In the genomic region with DNA sequence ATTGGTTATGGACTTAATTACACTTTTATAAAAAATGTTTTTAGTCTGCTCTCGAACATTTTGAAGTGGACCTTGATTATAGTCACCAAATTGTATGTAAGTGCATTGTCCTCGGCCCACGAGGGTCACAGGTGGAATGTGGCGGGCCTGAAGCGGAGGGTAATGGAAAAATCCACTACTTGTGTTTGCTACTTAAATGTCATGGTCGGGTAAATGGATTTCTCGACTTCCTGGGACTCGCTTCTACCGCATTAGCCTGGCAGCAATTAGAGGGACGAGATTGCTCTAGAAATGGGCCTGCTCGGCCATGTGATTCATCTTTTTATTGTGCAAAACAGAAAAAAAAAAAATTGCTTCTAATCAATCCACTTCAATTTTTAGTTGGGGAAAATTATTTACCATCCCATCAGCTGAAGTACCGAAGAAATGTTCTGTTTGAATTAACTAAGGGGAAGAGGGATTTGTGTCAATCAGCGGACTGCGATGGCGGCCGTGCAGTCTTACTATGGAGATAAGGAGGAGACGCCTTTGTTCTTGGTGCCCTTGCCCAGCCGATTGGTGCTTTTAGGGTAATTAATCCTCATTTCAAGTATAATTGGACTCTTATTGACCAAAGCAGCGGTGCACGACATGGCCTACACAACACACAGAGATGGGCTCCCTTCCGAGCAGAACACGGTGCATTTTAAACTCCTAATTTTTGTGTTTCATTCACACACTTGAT, we compare ENCODE assay signal across 26 mouse cellular contexts. TPM values are rescaled to one million over a fixed set of nuclear protein-coding genes. Genes with fewer than 3 reads are reported as not detected.
DNase-seq lines count a peak whose midpoint lies in the region; ATAC-seq and TF ChIP-seq lines count a peak whose summit lies in the region.
"Had no signal": no experiment of that assay in that cellular context is flagged by ENCODE, and none has a peak within 500 bp of the region (broad histone marks: within the 10 kb centered on the region; RNA-seq: fewer than 3 reads in every experiment).

No protein-coding gene starts in this region.

- no peak overlapping the region for H3K27ac ChIP-seq in forebrain, embryonic 11.5 days (ENCODE audit: low read depth, low read length)
- H3K27ac ChIP-seq in forebrain, postnatal 0 days (ENCODE audit: low read depth, low read length): no peak overlapping the region
- no peak overlapping the region for H3K27ac ChIP-seq in forebrain, embryonic 15.5 days (replicated peaks)
- H3K27ac ChIP-seq: embryonic facial prominence, embryonic 10.5 days; embryonic facial prominence, embryonic 15.5 days; gastrocnemius, adult 2 months; left cerebral cortex, adult 2 months; limb, embryonic 13.5 days; lung, embryonic 15.5 days; neural tube, embryonic 13.5 days had no signal

- H3K9ac ChIP-seq in forebrain, embryonic 11.5 days (ENCODE audit: low read length): no peak overlapping the region
- H3K9ac ChIP-seq in forebrain, postnatal 0 days: no peak overlapping the region
- H3K9ac ChIP-seq in forebrain, embryonic 15.5 days (replicated peaks): 0 out of 2 replicates have a peak overlapping the region, but pooled peaks have one; percentile 11
- H3K9ac ChIP-seq: embryonic facial prominence, embryonic 15.5 days; limb, embryonic 13.5 days; lung, embryonic 15.5 days; neural tube, embryonic 13.5 days had no signal

- no peak for TF ChIP-seq CTCF in forebrain, postnatal 0 days (IDR thresholded peaks at IDR 0.05; ENCODE audit: low read depth)
- TF ChIP-seq CTCF in brain, embryonic 14.5 days (IDR thresholded peaks at IDR 0.05; ENCODE audit: borderline replicate concordance, extremely low read depth, insufficient read depth, insufficient read length): no peak

- peaks cover 8% of the 10 kb centered on the region; the same call in 1 of the 2 replicates for H3K4me1 ChIP-seq in forebrain, embryonic 11.5 days (replicated peaks; ENCODE audit: control insufficient read depth, insufficient read depth, low read length)
- H3K4me1 ChIP-seq in forebrain, postnatal 0 days (ENCODE audit: insufficient read depth): no peaks in the 10 kb centered on the region
- H3K4me1 ChIP-seq in forebrain, embryonic 15.5 days: peaks cover 17% of the 10 kb centered on the region

- peak overlapping the region; percentile 8; the same call in 1 of the 2 replicates for H3K4me2 ChIP-seq in forebrain, embryonic 11.5 days (ENCODE audit: low read depth, low read length, severe bottlenecking)
- no peak overlapping the region for H3K4me2 ChIP-seq in forebrain, postnatal 0 days (ENCODE audit: low read depth)
- 0 out of 2 replicates have a peak overlapping the region, but pooled peaks have one; percentile 3 for H3K4me2 ChIP-seq in forebrain, embryonic 15.5 days (replicated peaks)
- H3K4me2 ChIP-seq: embryonic facial prominence, embryonic 15.5 days; limb, embryonic 13.5 days; liver, embryonic 11.5 days; lung, embryonic 15.5 days; neural tube, embryonic 13.5 days had no signal

- H3K36me3 ChIP-seq in forebrain, embryonic 11.5 days (ENCODE audit: control insufficient read depth, insufficient read depth, low read length): no peaks in the 10 kb centered on the region
- no peaks in the 10 kb centered on the region for H3K36me3 ChIP-seq in forebrain, postnatal 0 days (ENCODE audit: insufficient read depth)
- H3K36me3 ChIP-seq in forebrain, embryonic 15.5 days: no peaks in the 10 kb centered on the region
- H3K36me3 ChIP-seq: embryonic facial prominence, embryonic 10.5 days; embryonic facial prominence, embryonic 15.5 days; G1E; limb, embryonic 13.5 days; lung, embryonic 15.5 days; neural tube, embryonic 13.5 days had no signal

- DNase-seq in adrenal gland, adult 2 months: peak; percentile 43
- no peak for DNase-seq in adrenal gland, adult 18-20 months (ENCODE audit: low spot score in 2 of 2)
- DNase-seq in forebrain, embryonic 11.5 days (ENCODE audit: low spot score): peak; percentile 63
- no peak for DNase-seq in forebrain, postnatal 0 days
- peak; percentile 73 for DNase-seq in brain, embryonic 14.5 days (ENCODE audit: low read depth)
- DNase-seq in layer of hippocampus, adult 9-11 months: no peak
- DNase-seq in kidney, postnatal 36 days: no peak
- DNase-seq: cerebellum, adult 11 months; cerebellum, adult 9-10 months; cerebellum, postnatal 36 days; gastrocnemius, adult 2 months; heart, postnatal 14 days; kidney, postnatal 14 days; right cerebral cortex, postnatal 4 days; thymus, adult 2 months; thymus, postnatal 36 days had no signal

- no peaks in the 10 kb centered on the region for H3K9me3 ChIP-seq in forebrain, embryonic 11.5 days (ENCODE audit: control insufficient read depth, low read length)
- H3K9me3 ChIP-seq in forebrain, postnatal 0 days (ENCODE audit: low read length): no peaks in the 10 kb centered on the region
- H3K9me3 ChIP-seq in forebrain, embryonic 15.5 days: no peaks in the 10 kb centered on the region
- H3K9me3 ChIP-seq: embryonic facial prominence, embryonic 10.5 days; embryonic facial prominence, embryonic 15.5 days; G1E; limb, embryonic 13.5 days; lung, embryonic 15.5 days; neural tube, embryonic 13.5 days had no signal

- WGBS in forebrain, embryonic 11.5 days: 30% methylated on average over 22 of the region's 22 CpGs
- 39% methylated on average over 22 of the region's 22 CpGs for WGBS in forebrain, postnatal 0 days
- 23% methylated on average over 22 of the region's 22 CpGs for WGBS in forebrain, embryonic 15.5 days

- H3K27me3 ChIP-seq in forebrain, embryonic 11.5 days (ENCODE audit: control insufficient read depth, insufficient read depth, low read length): peaks cover 21% of the 10 kb centered on the region
- peaks cover 20% of the 10 kb centered on the region for H3K27me3 ChIP-seq in forebrain, postnatal 0 days (ENCODE audit: insufficient read depth, low read length)
- H3K27me3 ChIP-seq in forebrain, embryonic 15.5 days: peaks cover 14% of the 10 kb centered on the region; the same call in 1 of the 2 replicates

- no peak for ATAC-seq in forebrain, embryonic 11.5 days (replicated peaks; ENCODE audit: low FRiP score)
- no peak for ATAC-seq in forebrain, postnatal 0 days
- ATAC-seq in forebrain, embryonic 15.5 days (replicated peaks): no peak
- ATAC-seq: intestine, postnatal 0 days had no signal

- TF ChIP-seq POLR2A in brain, embryonic 14.5 days (IDR thresholded peaks at IDR 0.05; ENCODE audit: borderline replicate concordance, extremely low read depth, insufficient read depth, insufficient read length, poor library complexity, severe bottlenecking): no peak

- no peak overlapping the region for H3K4me3 ChIP-seq in forebrain, embryonic 11.5 days (ENCODE audit: low read depth, low read length)
- no peak overlapping the region for H3K4me3 ChIP-seq in forebrain, postnatal 0 days (ENCODE audit: low read depth, low read length)
- no peak overlapping the region for H3K4me3 ChIP-seq in forebrain, embryonic 15.5 days
- H3K4me3 ChIP-seq: embryonic facial prominence, embryonic 10.5 days; embryonic facial prominence, embryonic 15.5 days; gastrocnemius, adult 2 months; left cerebral cortex, adult 2 months; limb, embryonic 13.5 days; lung, embryonic 15.5 days; neural tube, embryonic 13.5 days had no signal

RNA-seq across cellular contexts. Expression of gene Hnrnpk, which starts 47.5 kb away (rescaled TPM):
- 1,000 to 10,000 TPM in 1 of 2 experiments, 100 to 1,000 TPM in 1; 778 to 1,173 TPM for total RNA-seq in adrenal gland, adult 2 months (2021)
- polyA plus RNA-seq in adrenal gland, adult 2 months (2012; rRNA removed): 178 and 197 TPM in 2 replicates
- 100 to 1,000 TPM; 806 to 881 TPM for total RNA-seq in adrenal gland, adult 18-20 months (2021)
- polyA plus RNA-seq in forebrain, embryonic 11.5 days (2014; fragmentation: Nextera tagmentation; extraction: Ambion mirVana): 2,577 and 2,646 TPM in 2 replicates
- total RNA-seq in forebrain, postnatal 0 days (2014; rRNA removed): 737 and 787 TPM in 2 replicates
- 1,083 and 1,166 TPM in 2 replicates for polyA plus RNA-seq in forebrain, postnatal 0 days (2015; fragmentation: Nextera tagmentation; extraction: Ambion mirVana)
- 842 and 926 TPM in 2 replicates for polyA plus RNA-seq in brain, embryonic 14.5 days (2012; rRNA removed)
- 1,957 and 1,973 TPM in 2 replicates for polyA plus RNA-seq in forebrain, embryonic 15.5 days (2015; fragmentation: Nextera tagmentation; extraction: Ambion mirVana)

RNA-seq across cellular contexts. Expression of gene Rmi1, which starts 48.6 kb away (rescaled TPM):
- total RNA-seq in adrenal gland, adult 2 months (2021): 10 to 100 TPM; 18.5 to 19.3 TPM
- 15.3 and 18.2 TPM in 2 replicates for polyA plus RNA-seq in adrenal gland, adult 2 months (2012; rRNA removed)
- 10 to 100 TPM; 18.0 to 19.1 TPM for total RNA-seq in adrenal gland, adult 18-20 months (2021)
- 35.9 and 40.9 TPM in 2 replicates for polyA plus RNA-seq in forebrain, embryonic 11.5 days (2014; fragmentation: Nextera tagmentation; extraction: Ambion mirVana)
- total RNA-seq in forebrain, postnatal 0 days (2014; rRNA removed): 14.0 and 20.8 TPM in 2 replicates
- 14.2 and 18.7 TPM in 2 replicates for polyA plus RNA-seq in forebrain, postnatal 0 days (2015; fragmentation: Nextera tagmentation; extraction: Ambion mirVana)
- 10.9 and 14.3 TPM in 2 replicates for polyA plus RNA-seq in brain, embryonic 14.5 days (2012; rRNA removed)
- 23.1 and 23.4 TPM in 2 replicates for polyA plus RNA-seq in forebrain, embryonic 15.5 days (2015; fragmentation: Nextera tagmentation; extraction: Ambion mirVana)

Comparison
In these comparisons a context has a peak if more than half of its experiments do, and no peak if none do; other contexts are left out.
1. DNase-seq: peak in adrenal gland, adult 2 months (single experiment), forebrain, embryonic 11.5 days (single experiment) and brain, embryonic 14.5 days (single experiment); none in adrenal gland, adult 18-20 months (0 of 2), forebrain, postnatal 0 days (single experiment), layer of hippocampus, adult 9-11 months (single experiment) and kidney, postnatal 36 days (0 of 2).